Mouse (Mus musculus): ENCODE measurements around the gene Cnot6l. TPM values are rescaled to one million over a fixed set of nuclear protein-coding genes. Genes with fewer than 3 reads are reported as not detected.

Gene Cnot6l
- 22.7 and 26.0 TPM in 2 replicates for polyA plus RNA-seq (2015; fragmentation: Nextera tagmentation; extraction: Ambion mirVana)

DNA sequence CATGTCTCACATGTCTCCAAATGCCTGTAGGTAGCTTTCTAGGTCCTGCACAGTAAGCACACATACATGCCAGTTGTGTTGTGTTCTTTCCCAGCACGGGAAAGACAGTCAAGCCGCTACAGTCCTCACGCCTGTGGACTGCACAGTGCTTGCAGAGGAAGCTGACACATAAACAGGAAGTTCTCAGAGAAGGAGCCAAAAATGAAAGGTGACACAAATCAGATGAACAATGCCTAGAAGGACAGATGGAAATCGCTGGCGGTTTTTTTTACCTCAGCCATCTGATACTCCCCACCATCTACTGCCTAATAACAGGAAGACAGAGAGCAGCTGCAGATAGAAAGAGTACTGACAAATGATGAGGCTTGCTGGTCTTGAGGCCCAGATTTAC is at the start of gene Cnot6l:
Gene Cnot6l (minus strand): TSS at position 151 of the 391 bp plus-strand sequence.
- WGBS: 21% methylated on average over 5 of the region's 5 CpGs
- Histone ChIP-seq H3K4me1 (replicated peaks) (peaks cover 8% of the 10 kb centered on the region; the same call in 1 of the 2 replicates), H3K36me3 (no peaks in the 10 kb centered on the region), H3K9ac (peak within 1 kb of the TSS; percentile 99), H3K4me3 (replicated peaks) (peak within 1 kb of the TSS; percentile 99), H3K27me3 (replicated peaks) (no peaks in the 10 kb centered on the region), H3K9me3 (no peaks in the 10 kb centered on the region), H3K27ac (peak within 1 kb of the TSS; percentile 100), H3K4me2 (replicated peaks) (peak within 1 kb of the TSS; percentile 57)
- ATAC-seq: no peak

DNA sequence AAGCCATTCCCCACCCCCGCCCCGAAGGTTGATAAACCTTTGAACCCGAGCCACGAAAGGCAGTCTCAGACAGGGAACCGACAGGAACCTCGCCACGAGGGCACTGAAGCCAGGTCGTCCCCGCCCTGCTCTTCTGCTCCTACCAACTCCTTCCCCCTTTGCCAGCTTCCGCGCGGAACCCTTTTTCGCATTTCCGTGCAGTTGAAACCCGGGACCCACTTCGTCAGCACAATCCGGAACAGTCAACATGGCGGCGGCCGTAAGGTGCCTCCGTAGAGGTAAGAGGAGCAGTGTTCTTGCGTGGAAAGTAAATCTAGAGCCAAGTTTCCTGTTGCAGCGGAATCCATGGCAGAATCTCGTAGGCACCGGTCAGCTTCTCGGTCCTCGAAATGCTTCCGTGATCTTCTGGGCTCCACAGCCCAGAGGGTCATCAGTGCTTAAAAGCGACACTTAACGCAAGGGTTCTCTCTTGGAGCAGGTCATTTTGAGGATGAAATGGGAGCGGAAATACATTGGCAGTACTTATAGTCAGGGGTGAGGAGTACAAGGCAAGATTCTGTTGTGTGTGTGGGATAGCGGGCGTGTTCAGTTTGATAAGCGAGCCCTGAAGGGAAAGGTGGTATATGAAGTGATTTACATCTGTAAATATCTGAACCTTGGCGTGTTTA is 46.1 kb upstream of the Cnot6l start:
- Histone ChIP-seq H3K36me3 (peaks cover 4% of the 10 kb centered on the region; the same call in 1 of the 2 replicates), H3K9me3 (no peaks in the 10 kb centered on the region), H3K4me1 (replicated peaks) (peaks cover 5% of the 10 kb centered on the region; the same call in 1 of the 2 replicates), H3K27me3 (replicated peaks) (no peaks in the 10 kb centered on the region), H3K9ac (peak overlapping the region; percentile 68), H3K4me2 (replicated peaks) (peak overlapping the region; percentile 74), H3K4me3 (replicated peaks) (peak overlapping the region; percentile 74), H3K27ac (peak overlapping the region; percentile 83)
- under 1% methylated on average over 35 of the region's 35 CpGs for WGBS
- ATAC-seq: peak; percentile 97

DNA sequence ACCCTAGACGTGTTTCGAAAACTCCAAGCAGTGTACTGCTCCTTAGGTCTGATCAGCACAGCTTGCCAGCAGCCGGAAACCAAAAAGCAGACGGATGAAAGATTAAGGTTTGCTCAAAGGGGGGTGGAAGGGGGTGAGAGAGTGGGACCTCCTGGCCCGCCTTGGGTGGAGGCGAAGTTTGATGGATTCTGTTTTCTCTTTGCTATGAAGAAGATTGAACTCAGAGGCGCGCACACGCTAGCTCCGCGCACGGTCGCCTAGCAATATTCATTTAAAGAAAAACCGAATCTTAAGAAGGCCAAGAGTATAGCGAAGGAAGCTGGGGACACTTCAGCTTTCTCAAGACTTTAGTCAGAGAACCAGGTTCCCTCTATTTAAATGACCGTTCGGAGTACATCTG is 45.5 kb upstream of the Cnot6l start, which contains the start of gene Mrpl1:
Gene Mrpl1 (plus strand): TSS at position 35 of the 400 bp plus-strand sequence.
- Histone ChIP-seq H3K4me3 (replicated peaks) (peak within 1 kb of the TSS; percentile 74), H3K4me2 (replicated peaks) (peak within 1 kb of the TSS; percentile 74), H3K27ac (peak within 1 kb of the TSS; percentile 83), H3K9ac (peak within 1 kb of the TSS; percentile 68), H3K27me3 (replicated peaks) (no peaks in the 10 kb centered on the region), H3K9me3 (no peaks in the 10 kb centered on the region), H3K36me3 (peaks cover 4% of the 10 kb centered on the region; the same call in 1 of the 2 replicates), H3K4me1 (replicated peaks) (peaks cover 5% of the 10 kb centered on the region; the same call in 1 of the 2 replicates)
- 1% methylated on average over 17 of the region's 17 CpGs for WGBS
- peak; percentile 74 for ATAC-seq

DNA sequence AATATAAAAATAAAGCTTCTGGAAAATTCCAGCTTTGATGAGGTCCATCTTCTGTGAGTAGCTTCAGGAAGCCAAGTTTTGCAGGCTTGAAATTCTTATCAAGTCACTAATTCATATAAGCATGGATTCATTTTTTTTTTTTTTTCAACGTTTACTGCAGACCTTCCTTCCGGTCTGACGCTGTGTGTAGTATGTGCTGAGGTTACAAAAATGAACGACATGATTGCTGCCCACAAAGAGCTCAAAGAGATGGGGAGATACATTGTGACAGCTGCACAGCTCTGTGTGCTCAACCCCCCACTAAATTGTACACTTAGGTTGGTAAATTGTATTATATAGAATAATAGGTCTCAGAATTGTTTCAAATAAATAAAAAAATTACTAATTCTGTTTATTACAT is 44.6 kb upstream of the Cnot6l start:
- no peak for ATAC-seq
- H3K36me3 ChIP-seq: no peaks in the 10 kb centered on the region
- H3K27me3 ChIP-seq (replicated peaks): no peaks in the 10 kb centered on the region
- H3K4me2 ChIP-seq (replicated peaks): no peak overlapping the region
- no peak overlapping the region for H3K27ac ChIP-seq
- 35% methylated on average over 4 of the region's 4 CpGs for WGBS
- peaks cover 5% of the 10 kb centered on the region; the same call in 1 of the 2 replicates for H3K4me1 ChIP-seq (replicated peaks)
- H3K9ac ChIP-seq: no peak overlapping the region
- no peaks in the 10 kb centered on the region for H3K9me3 ChIP-seq
- no peak overlapping the region for H3K4me3 ChIP-seq (replicated peaks)

DNA sequence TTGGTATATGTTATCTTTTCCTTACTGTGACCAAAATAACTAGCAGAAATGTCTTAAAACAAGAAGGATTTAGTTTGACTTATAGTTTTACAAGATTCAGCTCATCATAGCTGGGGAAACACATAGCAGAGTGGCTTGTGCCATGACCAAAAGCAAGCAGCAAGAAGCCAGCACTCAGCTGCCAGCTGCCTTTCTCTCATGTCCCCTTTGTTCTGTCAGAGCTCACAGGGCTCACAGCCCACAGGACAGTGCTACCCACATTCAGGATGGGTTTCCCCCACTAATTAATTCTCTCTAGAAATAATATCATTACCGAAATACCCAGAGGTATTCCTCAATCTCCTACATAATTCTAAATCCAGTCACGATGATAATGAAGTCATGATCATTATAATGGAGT is 43.6 kb upstream of the Cnot6l start:
- WGBS: 95% methylated on average over 2 of the region's 2 CpGs

DNA sequence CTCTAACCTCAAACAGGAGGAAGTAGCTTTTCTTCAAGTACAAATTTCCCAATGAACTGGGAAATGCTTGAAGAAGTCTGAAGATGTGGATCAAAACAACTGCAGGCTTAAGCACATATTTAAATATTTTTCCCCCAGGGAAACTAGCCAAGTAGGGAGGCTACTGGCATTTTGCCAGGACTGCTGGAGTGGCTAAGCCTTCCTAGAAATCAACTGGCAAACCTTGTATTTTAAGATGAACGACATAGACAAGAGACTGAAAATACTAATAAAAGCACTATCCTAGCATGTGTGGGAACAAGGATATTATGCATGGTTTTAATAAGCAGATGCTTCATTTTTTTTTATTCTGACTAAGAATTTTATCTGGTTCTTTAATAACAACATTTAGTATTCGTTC is 42.9 kb upstream of the Cnot6l start:
- no peak for ATAC-seq
- no peak overlapping the region for H3K27ac ChIP-seq
- no peaks in the 10 kb centered on the region for H3K9me3 ChIP-seq
- no peak overlapping the region for H3K4me3 ChIP-seq (replicated peaks)
- 35% methylated on average over 2 of the region's 2 CpGs for WGBS
- H3K9ac ChIP-seq: no peak overlapping the region
- H3K36me3 ChIP-seq: no peaks in the 10 kb centered on the region
- no peaks in the 10 kb centered on the region for H3K27me3 ChIP-seq (replicated peaks)
- peaks cover 5% of the 10 kb centered on the region; the same call in 1 of the 2 replicates for H3K4me1 ChIP-seq (replicated peaks)
- no peak overlapping the region for H3K4me2 ChIP-seq (replicated peaks)

More for the DNA sequence above, 43.6 kb upstream of the Cnot6l start:
- Histone ChIP-seq H3K4me2 (replicated peaks) (no peak overlapping the region), H3K4me3 (replicated peaks) (no peak overlapping the region), H3K36me3 (no peaks in the 10 kb centered on the region), H3K27me3 (replicated peaks) (no peaks in the 10 kb centered on the region), H3K9me3 (no peaks in the 10 kb centered on the region), H3K27ac (no peak overlapping the region), H3K9ac (no peak overlapping the region), H3K4me1 (replicated peaks) (peaks cover 5% of the 10 kb centered on the region; the same call in 1 of the 2 replicates)
- ATAC-seq: no peak

DNA sequence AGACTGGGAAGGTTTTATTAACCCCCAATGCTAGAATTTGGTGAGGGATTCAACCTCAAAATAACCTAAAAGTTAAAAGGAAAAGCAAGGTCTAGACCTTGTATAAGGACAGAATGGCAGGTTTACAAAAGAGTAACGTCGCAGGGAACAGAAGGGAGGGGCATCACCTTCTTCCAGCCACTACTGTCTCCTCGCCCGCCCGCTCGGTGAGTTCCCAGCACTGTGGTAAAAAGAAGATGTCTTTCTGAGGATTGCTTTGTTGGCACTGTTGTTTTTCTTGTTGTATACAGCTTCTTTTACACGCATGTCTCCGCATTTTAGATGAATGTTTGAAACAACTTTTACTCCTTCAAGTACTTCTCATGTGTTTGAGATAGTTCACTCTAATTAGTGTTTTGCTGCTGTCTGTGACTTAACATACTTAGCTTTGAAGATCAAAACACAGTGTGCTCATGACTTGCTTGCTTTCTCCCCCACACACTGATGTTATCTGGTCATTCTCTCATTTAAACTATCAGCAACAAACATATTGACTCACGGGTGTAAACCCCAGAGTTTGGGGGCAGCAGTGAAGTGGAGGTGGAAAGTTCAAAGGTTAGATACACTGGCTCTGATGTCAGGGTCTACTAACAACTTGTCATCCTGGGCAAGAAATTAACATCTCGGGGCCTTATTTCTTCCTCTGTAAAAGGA is 37.6 kb upstream of the Cnot6l start:
- Histone ChIP-seq H3K9me3 (no peaks in the 10 kb centered on the region), H3K36me3 (no peaks in the 10 kb centered on the region), H3K27ac (no peak overlapping the region), H3K4me2 (replicated peaks) (no peak overlapping the region), H3K4me3 (replicated peaks) (no peak overlapping the region), H3K27me3 (replicated peaks) (no peaks in the 10 kb centered on the region), H3K9ac (no peak overlapping the region), H3K4me1 (replicated peaks) (no peaks in the 10 kb centered on the region)
- WGBS: 56% methylated on average over 10 of the region's 10 CpGs
- ATAC-seq: no peak

DNA sequence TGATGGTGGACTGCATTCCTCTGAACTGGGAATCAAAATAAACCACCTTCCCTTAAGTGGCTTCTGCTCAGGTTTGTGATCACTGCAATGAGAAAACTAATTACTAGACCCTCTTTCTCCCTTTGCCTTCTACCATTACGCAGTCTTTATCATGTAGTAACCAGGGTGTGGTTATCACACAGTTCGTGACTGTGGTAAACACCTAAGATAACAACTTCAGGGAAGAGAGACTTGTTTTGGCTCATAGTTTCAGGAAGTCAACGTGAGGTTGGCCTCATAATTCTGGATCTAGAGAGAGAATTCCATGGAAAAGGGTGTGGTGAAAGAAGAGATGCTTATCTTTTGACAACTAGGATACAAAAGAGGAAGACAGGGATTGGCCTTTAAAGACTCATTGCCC is 36.3 kb upstream of the Cnot6l start:
- ATAC-seq: no peak
- 65% methylated on average over 3 of the region's 3 CpGs for WGBS
- H3K9ac ChIP-seq: no peak overlapping the region
- no peak overlapping the region for H3K27ac ChIP-seq
- no peak overlapping the region for H3K4me2 ChIP-seq (replicated peaks)
- H3K27me3 ChIP-seq (replicated peaks): no peaks in the 10 kb centered on the region
- no peak overlapping the region for H3K4me3 ChIP-seq (replicated peaks)
- H3K4me1 ChIP-seq (replicated peaks): no peaks in the 10 kb centered on the region
- no peaks in the 10 kb centered on the region for H3K9me3 ChIP-seq
- no peaks in the 10 kb centered on the region for H3K36me3 ChIP-seq

DNA sequence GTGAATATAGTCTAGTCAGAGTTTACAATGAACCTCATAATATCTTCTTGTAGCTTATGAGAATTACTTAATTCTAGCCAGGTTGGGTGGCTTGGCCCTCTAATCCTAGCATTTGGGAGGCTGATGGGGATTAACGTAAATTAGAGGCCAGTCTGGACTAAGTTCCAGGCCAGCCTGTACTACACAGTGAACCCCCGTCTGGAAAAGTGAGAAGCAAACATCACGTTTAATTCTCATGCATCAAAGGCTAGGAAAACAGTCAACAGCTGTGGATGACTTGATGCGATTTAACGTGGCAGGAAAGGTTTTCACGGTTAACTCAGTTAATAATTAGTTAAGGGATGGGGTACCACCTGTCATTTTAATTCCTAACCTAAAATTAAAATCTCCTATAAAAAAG is 34.3 kb upstream of the Cnot6l start:
- Histone ChIP-seq H3K27me3 (replicated peaks) (no peaks in the 10 kb centered on the region), H3K36me3 (no peaks in the 10 kb centered on the region), H3K9ac (no peak overlapping the region), H3K4me2 (replicated peaks) (no peak overlapping the region), H3K9me3 (no peaks in the 10 kb centered on the region), H3K4me1 (replicated peaks) (no peaks in the 10 kb centered on the region), H3K27ac (no peak overlapping the region), H3K4me3 (replicated peaks) (no peak overlapping the region)
- WGBS: 68% methylated on average over 6 of the region's 6 CpGs
- no peak for ATAC-seq

DNA sequence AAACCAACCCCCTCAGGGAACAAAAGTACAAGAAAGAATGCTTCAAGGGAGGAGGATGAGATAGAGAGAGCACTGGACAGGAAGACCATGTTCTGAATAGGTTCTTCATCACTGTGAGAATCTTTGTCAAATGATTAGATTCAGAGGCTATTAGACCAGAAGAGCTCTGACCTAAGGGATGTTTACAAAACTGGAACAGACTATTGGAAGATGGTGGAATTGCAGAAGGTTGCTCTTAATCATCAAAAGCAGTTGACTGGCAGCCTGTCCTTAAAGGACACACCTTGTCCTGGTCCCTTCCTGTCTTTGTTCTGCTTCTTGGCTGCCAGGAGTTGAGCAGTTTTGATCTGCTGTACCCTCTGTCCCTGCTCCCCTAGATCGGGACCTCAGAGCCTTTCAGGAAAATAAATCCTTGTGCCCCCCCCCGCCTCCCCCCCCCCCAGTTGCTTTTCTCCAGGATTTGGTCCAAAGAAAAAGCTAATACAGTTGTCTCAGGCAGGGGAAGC is 32.6 kb upstream of the Cnot6l start:
- WGBS: 51% methylated on average over 2 of the region's 2 CpGs
- Histone ChIP-seq H3K27me3 (replicated peaks) (no peaks in the 10 kb centered on the region), H3K4me1 (replicated peaks) (no peaks in the 10 kb centered on the region), H3K36me3 (no peaks in the 10 kb centered on the region), H3K9ac (no peak overlapping the region), H3K27ac (no peak overlapping the region), H3K4me3 (replicated peaks) (no peak overlapping the region), H3K9me3 (no peaks in the 10 kb centered on the region), H3K4me2 (replicated peaks) (no peak overlapping the region)
- ATAC-seq: no peak

DNA sequence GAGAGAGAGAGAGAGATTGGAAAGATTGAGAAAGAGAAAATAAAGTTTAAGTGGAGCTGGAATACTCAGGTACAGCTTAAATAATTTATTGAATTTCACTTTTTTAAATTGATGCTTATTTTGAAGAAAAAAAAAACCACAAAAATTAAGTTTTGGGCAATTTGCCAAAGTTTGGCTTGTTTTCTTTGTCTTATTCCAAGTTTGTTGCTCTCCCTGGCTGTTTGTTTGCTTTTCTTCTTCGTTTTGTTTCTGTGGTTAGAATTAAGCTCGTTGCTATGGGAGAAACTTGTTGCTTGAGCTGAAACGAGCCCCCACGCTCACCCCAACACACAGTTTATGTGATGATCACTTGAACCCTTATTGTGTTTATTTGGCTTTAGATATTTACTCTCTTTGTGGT is 27.3 kb upstream of the Cnot6l start:
- H3K27ac ChIP-seq: no peak overlapping the region
- H3K4me3 ChIP-seq (replicated peaks): no peak overlapping the region
- H3K4me1 ChIP-seq (replicated peaks): no peaks in the 10 kb centered on the region
- H3K9ac ChIP-seq: no peak overlapping the region
- ATAC-seq: no peak
- no peaks in the 10 kb centered on the region for H3K27me3 ChIP-seq (replicated peaks)
- WGBS: 56% methylated on average over 4 of the region's 4 CpGs
- H3K36me3 ChIP-seq: no peaks in the 10 kb centered on the region
- H3K4me2 ChIP-seq (replicated peaks): no peak overlapping the region
- H3K9me3 ChIP-seq: no peaks in the 10 kb centered on the region

DNA sequence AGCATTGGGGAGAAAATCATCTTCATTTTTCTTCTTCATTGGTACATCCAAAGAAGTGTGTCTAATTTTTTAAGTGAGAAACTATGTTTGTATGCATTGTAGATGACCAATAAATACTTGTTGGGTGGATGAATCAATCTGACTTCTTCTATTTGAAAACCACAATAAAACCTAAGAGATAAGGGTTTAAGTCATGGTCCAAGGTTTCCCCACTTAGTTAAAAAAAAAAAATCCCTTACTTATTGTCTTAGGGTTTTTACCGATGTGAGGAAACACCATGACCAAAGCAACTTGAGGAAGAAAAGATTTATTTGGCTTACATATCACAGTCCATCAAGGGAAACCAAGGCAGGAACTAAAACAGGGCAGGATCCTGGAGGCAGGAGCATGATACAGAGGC is 25.8 kb upstream of the Cnot6l start:
- H3K9me3 ChIP-seq: no peaks in the 10 kb centered on the region
- no peak for ATAC-seq
- 86% methylated on average over 1 of the region's 1 CpGs for WGBS
- H3K9ac ChIP-seq: no peak overlapping the region
- no peaks in the 10 kb centered on the region for H3K27me3 ChIP-seq (replicated peaks)
- no peaks in the 10 kb centered on the region for H3K4me1 ChIP-seq (replicated peaks)
- no peaks in the 10 kb centered on the region for H3K36me3 ChIP-seq
- H3K4me3 ChIP-seq (replicated peaks): no peak overlapping the region
- H3K27ac ChIP-seq: no peak overlapping the region
- no peak overlapping the region for H3K4me2 ChIP-seq (replicated peaks)
